Mouse (Mus musculus): Measurements from ENCODE around the gene Sord. TPM values are rescaled to one million over a fixed set of nuclear protein-coding genes. Genes with fewer than 3 reads are reported as not detected.
"Not testable (repeated sequence)": the region's sequence is repeated elsewhere in the genome, so short reads cannot be mapped to it uniquely, and the experiment has no call there.

Gene Sord
- 100 to 1,000 TPM in 1 of 2 experiments, 10 to 100 TPM in 1; 96.9 to 127 TPM for total RNA-seq (2021)
- long read RNA-seq, experiment 1, transcript Sord-201 (9 exons, 2,352 nt) = major isoform, 86 of 109 reads
- long read RNA-seq, experiment 1, partial matches to known transcripts = 21 of 109 reads
- long read RNA-seq, experiment 1, other reads (novel, unspliced or antisense) = 2 of 109 reads
- long read RNA-seq, experiment 2, transcript Sord-201 (9 exons, 2,352 nt) = major isoform, 46 of 55 reads
- long read RNA-seq, experiment 2, partial matches to known transcripts = 3 of 55 reads
- long read RNA-seq, experiment 2, other reads (novel, unspliced or antisense) = 6 of 55 reads

DNA sequence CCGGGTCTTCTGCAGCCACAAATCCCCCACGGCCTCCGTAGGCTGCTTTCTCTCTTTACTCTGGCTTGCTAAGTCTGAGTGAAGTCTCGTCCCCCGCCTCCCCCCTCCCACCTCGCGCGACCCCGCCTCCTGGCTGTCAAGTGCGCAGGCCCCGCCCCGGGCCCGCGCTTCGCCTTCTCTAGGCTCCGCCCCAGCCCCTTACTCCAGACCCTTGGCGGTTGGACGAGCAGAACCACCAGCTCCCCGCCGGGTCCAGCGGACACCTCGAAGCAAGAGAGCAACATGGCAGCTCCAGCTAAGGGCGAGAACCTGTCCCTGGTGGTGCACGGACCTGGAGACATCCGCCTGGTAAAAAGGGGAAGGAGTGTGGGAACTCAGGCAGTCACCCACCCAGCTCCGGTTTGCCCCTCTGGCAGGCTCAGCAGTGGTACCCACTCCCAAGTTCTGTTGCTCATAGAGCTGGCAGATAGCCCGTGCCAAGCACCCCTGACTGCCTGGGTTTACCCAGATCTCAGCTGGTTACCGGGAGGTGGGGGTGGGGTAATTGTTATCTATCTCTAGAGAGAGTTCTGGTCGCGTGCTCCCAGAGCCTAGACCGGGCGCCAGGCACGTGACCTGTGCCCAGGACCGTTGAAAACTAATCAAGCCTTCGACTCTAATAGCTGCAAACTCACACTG is at the start of gene Sord:
TSS of gene Sord (plus strand) at position 139 of the 678 bp plus-strand sequence.
- peak; percentile 87 for DNase-seq

DNA sequence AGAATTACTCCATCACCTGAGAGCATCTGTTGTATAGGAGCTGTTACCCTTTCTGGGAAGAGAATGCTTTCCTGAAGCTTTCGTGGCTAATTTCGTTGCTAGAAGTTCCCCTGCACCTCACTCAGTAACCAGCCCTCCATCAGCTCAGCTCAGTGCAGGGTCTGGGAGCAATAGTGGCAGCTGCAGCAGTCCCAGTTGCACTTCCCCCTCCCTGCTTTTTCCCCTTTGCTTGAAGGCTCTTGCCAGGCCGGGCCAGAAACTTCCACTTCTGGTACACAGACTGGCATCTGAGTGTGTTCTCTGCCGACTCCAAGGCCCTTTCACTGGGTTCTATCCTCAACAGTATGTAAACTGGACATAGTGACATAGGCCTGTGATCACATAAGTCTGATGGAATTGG is 49.5 kb upstream of the Sord start:
- DNase-seq = no peak

DNA sequence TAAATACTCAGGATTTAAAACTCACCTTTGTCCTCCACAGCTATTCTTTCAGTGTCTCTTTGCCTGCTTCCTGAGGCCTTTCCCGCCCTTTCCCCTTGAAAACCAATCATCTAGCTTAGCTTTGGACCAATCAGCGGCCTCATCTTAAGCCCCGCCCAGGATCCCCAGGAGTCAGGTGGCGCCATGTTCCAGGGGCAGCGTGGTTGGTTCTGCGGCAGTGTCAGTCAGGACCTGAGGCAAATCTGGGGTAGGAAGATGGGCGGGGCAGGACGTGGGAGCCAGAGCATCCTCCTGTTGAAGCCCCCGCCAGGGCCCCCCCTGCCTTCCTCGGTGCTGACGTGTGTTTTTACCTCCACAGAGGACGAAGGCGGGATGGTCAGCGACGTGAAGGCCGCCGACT is 48.4 kb upstream of the Sord start, which contains the start of the genes Patl2 and Terb2:
TSS of gene Patl2 (minus strand) at position 84 of the 400 bp plus-strand sequence.
TSS of gene Terb2 (plus strand) at position 167 of the 400 bp plus-strand sequence.
- DNase-seq = no peak

DNA sequence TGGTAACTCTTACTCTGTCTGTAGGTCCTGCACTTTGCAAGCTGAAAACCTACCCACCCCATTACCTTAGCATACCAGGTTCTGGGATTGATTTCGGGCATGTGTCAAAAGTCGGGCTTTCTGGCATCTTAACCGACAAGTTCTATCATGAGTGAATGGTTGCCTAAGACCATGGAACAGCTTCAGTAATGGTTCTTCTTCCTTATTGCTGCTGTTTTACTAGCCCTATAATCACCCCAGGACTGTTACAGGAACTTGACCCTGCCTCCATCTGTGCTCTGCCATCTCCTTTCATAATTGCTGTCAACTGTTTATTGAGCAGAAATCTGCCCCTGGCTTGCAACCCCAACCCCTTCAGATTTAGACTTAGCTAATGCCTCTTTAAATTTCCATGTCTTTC is 47.8 kb upstream of the Sord start:
- no peak for DNase-seq

DNA sequence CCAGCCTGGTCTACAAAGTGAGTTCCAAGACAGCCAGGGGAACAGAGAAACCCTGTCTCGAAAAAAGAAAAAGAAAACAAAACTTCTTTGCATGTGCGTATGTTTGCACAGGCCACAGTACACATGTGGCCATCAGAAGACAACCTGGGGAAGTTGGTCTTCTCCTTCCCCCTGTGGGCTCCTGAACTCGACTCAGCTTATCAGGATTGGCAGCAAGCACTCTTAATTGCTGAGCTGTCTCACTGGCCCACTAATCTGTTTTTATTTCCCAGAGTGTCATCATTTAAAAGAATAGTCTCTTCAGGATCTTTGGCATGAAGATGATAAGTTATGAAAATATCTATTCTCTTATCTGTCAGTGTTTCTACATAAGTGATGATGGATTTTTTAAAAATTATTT is 42.7 kb upstream of the Sord start:
- DNase-seq = no peak

DNA sequence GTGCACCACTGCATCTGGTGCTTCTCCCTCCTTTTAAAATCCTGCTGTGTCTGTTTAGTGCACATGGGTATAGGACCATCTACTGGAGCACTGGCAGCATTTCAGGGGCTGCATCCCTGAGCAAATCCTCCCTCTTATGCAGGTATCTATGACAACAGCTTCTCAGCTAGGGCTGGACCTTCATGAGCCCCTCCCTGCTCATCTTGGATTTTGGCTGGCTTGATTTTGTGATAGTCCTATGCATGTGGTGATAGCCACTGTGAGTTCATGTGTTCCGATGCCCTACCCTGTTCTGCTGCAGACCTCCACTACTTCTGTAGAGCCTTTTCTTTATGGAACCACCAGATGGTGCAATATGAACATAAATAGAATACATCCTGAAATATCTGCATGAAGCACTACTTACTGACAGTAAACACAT is 40.0 kb upstream of the Sord start:
- no peak for DNase-seq

DNA sequence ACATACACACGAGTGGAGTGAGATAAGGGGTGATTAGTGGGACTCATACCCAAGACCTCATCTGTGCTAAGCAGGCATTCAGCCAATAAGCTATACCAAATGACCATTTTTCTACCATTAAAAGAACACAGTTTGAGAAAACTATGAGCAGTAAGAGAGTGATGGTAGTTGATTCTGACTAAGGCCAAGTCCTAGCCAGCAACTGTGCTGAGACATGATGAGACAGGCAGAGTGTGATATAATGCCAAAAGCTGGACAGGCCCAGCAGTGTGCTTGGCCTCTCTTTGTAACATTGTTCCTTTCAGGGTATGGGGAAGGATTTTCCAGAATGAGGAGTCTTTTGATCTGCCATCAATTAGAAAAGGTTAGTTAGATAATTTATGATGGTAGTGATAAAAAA is 33.0 kb upstream of the Sord start:
- DNase-seq = peak; percentile 7

DNA sequence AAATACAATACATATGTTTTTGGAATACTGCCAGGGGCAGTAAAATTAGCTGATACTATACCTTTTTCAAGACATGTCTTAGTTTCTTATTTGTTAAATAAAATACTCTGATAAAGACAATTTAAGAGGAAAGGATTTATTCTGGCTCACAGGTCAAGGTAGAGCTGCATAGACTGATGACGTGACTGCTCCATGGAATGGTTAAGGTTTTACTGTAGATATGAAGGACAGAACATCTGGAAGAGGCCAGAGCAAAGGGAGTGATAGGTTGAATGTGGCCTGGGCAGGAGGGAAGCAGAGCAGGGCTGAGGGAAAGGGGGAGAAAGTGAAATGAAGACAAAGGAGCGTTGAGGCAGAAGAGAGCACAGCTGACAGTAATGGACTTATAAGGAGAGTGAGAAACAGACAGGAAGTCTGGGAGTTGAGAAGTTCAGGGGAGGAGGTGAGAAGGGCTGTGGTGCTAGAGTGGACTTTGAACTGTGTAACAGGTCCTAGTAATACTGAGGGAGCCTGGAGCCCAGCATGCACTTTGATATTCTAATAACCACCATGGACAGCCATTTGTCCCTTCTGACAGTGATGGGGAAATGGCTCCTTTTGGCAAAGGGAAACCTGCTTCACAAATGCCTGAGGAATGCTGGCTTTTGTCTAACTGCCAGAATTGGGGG is 28.0 kb upstream of the Sord start:
- no peak for DNase-seq

DNA sequence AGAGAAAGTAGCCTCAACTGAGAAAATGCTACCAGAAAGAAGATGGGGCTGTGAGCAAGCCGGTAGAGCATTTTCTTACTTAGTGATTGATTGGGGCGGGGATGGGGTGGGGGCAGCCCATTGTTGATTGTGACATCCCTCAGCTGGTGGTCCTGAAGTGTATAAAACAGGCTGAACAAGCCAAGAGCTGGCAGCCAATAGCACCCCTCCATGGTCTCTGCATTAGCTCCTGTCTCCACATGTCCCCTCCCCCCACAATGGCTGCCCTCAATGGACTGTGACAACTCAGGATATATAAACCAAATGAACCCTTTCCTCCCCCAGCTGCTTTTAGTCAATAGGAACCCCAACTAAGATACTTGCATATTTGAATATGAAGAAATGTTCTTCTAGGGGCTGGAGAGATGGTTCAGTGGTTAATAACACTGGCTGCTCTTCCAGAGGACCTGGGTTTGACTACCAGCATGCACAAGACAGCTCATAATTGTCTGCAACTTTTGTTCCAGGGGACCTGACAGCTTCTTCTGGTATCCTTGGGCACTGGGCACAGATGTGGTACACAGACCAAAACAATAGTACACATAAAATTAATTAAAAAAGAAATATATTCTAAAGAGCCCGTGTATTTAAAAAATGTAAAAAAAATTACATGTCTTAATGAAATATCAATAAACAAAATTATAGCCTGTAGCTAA is 23.9 kb upstream of the Sord start:
- DNase-seq = no peak

DNA sequence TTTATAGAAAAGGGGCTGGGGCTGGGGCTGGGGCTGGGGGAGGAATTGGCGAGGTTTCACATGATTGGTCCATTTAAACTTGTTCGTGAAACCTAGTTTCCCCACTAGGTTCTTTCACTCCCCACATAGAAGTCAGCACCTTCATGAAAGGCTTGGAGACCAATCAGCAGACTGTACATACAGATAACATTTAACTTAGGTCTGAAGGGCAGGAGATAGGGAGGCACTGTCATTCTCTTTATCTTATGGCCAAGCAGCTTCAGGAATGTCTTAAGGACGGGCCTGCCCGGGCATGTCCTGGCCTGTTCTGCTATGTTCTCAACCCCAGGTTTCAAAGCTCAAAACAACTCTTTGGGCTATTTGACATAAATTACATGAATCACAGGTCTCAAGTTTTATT is 17.5 kb upstream of the Sord start:
- DNase-seq = not testable (repeated sequence)

DNA sequence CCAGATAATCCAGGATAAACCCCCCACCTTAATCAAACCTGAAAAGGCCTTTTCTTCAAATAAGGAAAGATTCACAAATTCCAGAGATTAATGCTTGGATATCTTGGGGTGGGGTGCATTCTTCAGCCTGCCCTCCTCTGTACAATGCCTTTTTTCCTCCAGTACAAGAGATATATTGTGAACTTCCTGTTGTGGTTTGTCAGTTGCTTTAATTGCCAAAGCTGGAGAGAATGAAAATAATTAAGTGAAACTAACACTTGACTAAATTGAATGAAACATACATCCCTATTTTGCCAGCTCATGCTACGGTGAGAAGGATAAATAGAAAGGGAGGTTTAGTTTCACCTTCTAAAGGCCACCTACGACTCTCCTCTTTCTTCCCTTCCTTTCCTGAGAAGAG is 16.3 kb upstream of the Sord start:
- DNase-seq = no peak

DNA sequence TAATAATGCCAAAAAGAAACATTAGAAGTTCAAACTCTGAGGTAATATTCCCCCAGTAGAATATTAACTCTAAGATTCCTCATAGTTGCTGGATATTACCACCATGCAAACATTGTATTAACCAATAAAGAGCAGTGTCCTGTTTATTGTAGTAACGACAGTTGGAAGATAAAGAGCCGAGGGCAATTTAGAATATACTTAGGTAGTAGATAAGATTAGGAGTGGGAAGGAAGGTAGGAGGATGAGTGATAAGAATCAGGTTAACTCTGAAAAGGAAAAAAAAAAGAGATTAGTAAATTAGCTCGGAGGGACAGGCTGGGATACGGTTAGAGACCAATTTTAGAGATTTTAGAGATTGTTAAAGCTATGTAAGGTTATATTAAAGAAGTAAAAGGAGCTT is 13.2 kb upstream of the Sord start:
- DNase-seq = no peak

DNA sequence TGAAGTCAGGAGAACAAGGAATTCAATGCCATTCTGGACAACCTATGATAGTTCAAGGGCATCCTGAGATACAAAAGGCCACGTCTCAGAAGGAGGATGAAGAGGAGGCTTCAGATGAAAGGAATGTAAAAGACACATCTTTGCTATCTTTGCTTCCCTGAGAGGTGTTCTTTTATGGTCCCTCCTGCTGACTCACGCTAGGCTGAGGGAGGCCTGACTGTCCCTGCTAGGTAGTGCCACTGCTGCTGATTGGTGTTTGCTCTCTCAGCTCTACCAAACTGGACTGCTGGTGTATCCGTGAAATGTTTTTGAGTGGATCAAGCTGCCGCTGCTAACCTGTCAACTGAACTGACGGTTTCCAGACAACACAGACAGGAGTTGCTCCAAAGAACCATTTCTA is 12.8 kb upstream of the Sord start:
- no peak for DNase-seq

DNA sequence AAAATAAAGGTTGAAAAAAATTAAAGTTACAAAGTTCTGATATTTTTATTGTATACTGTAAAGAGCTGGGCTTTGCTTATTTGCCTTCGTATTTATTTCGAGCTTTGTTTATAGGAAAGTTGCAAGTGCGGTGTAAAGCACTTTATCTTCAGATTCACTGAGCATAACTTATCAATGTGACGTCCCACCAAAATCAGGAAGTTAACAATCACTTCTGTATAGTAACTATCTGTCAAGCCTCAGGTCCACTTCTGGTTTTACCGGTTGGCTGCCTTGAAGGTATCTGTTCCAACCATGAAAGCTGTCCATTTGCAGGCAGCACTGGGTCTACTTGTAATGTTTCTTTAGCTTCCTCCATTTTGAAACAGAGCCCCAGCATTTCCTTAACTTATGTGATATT is 12.3 kb upstream of the Sord start:
- no peak for DNase-seq

DNA sequence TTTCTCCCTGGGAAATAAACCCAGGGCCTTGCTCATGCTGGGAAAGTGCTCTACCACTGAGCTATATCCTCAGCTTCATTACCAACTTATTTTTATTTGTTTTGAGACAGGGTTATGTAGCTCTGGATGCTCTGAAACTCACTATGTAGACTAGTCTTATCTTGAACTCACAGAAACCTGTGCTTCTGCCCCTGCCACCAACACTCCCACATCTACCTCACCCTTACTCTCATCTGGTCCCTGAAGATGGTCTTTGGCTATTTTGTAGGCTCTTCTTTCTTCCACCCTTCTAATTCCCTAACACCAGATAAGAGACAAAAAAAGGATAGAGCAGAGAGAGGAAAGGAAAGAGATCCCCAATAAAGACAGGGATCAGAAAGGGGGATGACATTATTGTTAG is 10.9 kb upstream of the Sord start:
- DNase-seq = no peak

DNA sequence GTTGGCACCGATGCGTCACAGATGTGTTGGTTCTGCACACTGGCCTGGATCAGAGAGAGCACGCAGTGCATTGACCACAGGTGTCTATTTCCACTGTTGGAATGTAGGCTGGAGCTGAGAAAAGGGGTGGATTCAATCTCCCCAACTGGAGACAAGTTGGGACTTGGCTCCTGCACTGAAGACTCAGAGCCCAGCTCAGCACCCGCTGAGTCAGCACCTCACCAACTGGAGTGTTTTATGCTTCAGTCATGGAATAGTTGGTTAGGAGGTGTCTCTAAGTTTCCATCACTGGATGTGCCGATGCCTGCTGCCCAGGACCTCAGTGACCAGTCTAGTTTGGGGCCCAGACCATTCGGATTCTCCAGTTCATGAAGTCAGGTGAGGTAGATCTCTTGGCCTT is 4.2 kb upstream of the Sord start:
- no peak for DNase-seq

DNA sequence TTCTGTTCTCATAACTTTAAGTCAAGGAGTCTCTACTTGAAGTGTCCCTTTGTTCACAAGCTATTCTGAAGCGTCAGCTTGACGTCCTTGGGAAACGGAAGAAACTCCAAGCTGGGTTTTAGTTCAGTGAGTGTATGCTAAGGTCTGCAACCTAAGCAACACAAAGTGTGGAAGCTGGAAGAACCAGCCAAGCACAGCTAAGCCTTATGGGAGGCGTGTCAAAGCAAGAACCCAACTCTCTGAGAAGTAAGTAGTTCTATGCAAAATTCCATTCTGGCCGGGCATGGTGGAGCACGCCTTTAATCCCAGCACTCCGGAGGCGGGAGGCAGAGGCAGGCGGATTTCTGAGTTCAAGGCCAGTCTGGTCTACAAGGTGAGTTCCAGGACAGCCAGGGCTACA is 2.9 kb upstream of the Sord start:
- DNase-seq = no peak

DNA sequence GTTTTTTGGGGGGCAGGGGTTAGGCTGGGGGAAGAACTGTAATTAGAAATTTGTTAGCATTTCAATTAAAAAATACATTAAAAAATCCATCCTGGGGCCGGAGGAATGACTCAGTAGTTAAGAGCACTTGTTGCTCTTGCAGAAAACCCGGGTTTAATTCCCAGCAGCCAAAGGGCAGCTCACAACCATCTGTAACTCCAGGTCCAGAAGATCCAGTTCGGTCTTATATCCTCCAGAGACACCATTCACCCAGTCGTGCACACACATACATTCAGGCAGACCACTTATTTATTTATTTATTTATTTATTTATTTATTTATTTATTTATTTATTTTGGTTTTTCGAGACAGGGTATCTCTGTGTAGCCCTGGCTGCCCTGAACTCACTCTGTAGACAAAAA is 1.2 kb upstream of the Sord start:
- DNase-seq = no peak

DNA sequence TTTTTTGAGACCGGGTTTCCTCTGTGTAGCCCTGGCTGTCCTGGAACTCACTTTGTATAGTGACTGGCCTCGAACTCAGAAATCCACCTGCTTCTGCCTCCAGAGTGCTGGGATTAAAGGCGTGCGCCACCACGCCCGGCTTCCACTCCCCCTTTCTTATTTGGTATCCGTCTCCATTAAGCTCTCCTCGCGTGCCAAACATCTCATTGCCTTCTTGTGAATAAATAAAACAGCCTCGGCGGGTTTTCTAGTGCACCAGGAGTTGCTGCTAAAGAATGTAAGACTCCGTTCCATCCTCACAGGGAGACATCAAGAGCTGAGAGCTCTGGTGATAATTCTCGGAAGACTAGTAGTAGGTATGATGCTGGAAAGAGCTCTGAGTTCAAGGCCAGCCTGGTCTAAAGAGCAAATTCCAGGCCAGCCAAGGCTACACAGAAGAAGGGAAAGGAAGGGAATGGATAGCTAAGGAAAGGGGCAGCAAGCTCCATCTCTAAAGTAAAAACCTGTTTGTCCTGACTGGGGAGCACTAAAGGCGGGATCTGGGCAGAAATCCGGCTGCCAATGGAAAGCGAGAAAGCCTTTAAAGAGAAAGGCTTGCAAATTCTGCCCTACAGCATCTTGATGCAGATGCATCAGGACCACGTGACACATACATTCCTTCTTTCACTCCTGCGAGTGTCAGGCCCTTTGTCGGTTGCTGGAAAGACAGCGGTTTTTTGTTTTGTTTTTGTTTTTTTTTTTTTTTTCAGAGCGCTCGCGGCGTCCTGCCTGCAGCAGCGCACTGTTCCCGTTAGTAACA is 591 bp upstream of the Sord start:
- peak; percentile 47 for DNase-seq

DNA sequence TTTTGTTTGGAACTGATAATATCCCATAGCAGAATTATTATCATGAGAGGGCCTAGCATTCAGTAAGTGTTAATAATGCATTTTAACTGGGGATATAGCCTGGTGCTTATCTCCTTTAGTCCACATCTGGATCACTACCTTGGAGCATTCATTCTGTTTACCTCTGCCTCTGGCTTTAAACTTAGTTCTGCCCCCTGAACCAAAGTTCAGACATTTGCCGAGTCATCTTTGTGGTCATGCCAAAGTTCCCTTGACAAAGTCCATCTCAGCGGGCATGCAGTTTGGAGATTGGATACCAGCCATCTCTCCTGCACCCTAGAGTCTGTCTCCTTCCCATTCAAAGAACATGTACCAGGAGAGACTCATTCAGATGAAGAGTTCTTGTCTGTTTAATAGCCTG is 876 bp downstream of the Sord start:
- peak; percentile 24 for DNase-seq

DNA sequence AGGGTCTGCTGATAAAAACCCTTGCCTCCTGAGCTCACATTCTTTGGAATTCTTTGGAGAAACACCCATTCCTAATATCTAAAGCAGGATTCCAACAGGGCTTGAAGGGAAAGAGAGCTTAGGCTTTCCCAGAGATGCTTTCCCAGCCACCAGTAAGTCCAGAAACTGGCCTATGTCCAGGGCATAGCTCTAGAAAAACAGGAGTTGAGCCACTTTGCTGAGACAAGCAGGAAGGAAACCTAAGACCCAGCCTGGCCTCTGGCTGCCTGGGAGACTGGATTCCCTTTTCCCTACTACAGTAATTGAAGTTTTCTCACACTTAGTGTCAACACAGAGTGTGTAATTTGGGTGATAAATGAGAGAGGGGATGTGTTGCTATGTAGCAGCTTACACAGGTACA is 1.8 kb downstream of the Sord start:
- no peak for DNase-seq

DNA sequence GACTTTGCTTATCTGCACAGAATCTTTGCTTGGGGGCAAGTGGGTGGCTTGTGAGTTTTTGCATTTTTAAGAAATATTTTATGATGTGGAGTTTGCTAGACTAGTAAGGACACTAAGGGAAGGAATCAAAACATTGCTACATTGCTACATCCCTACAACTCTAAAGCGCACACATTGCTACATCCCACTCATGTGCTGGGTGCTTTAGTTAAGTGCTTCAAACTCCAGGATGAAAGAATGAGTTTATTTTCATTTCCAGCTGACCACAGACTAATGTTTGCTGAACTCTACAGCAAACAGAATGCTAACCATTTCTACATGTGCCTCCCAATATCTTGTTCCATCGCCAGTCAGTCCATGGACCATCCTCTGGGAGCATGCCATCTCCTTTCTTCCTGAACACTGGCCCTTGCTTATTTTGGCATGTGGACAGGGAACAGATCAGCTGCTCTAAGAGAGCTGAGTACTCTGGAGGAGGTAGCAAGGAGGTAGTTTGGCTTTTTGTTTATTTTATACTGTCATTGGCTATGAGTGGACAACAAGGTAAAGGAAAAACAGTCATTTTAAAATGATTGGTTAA is 3.4 kb downstream of the Sord start:
- DNase-seq = no peak

Measured in adrenal gland, postnatal 10 days (tissue).